Mouse (Mus musculus) CH12.LX (cell line): ENCODE measurements around the gene Cbx6. TPM values are rescaled to one million over a fixed set of nuclear protein-coding genes. Genes with fewer than 3 reads are reported as not detected.

Experiments
- DNase-seq: peaks from one replicate; pipeline ENCODE4 v3.0.0-alpha.2; 2013; ENCODE audit errors: extremely low read depth
- H3K27ac ChIP-seq: 2 replicates; pipeline ENCODE4 v1.5.1; 2012; ENCODE audit warnings: low read depth, mild to moderate bottlenecking, control low read depth, moderate library complexity; ENCODE audit not compliant: insufficient read depth
- H3K27me3 ChIP-seq: replicated peaks from 2 replicates; pipeline ENCODE3; 2012; ENCODE audit warnings: inconsistent platforms
- H3K36me3 ChIP-seq, 2 experiments: replicated peaks in 1 of 2; 2 replicates each; pipeline versions ENCODE3 to v1.6.1; 2012; ENCODE audit warnings: inconsistent platforms in 1 of 2, low read length in 1 of 2, mild to moderate bottlenecking in 1 of 2, mixed read lengths in 1 of 2, moderate library complexity in 1 of 2; ENCODE audit not compliant: control insufficient read depth in 1 of 2, insufficient read depth in 1 of 2
- H3K4me1 ChIP-seq, 2 experiments: 2 replicates each; pipeline ENCODE4 v1.6.1; 2012; ENCODE audit warnings: inconsistent platforms in 1 of 2, moderate library complexity in 1 of 2; ENCODE audit not compliant: insufficient read depth in 2 of 2, control insufficient read depth in 1 of 2
- H3K4me2 ChIP-seq: 2 replicates; pipeline ENCODE4 v1.6.1; 2012; ENCODE audit warnings: low read depth, mild to moderate bottlenecking, control low read depth; ENCODE audit not compliant: poor library complexity, insufficient read depth, severe bottlenecking
- H3K4me3 ChIP-seq, 3 experiments: fragments of 150-350 bp in 1 of 3; sonication (generic) in 1 of 3; replicated peaks in 1 of 3; 2 replicates each; pipeline versions ENCODE3 to v1.5.1; 2011 to 2012; ENCODE audit warnings: low read depth in 2 of 3, low read length in 2 of 3, mild to moderate bottlenecking in 2 of 3, moderate library complexity in 2 of 3, control low read depth in 1 of 3, improper control_type of control experiment in 1 of 3, inconsistent platforms in 1 of 3, mixed read lengths in 1 of 3; ENCODE audit not compliant: poor library complexity in 1 of 3
- H3K79me2 ChIP-seq: replicated peaks from 2 replicates; pipeline ENCODE4 v1.6.1; 2012; ENCODE audit warnings: mild to moderate bottlenecking, moderate library complexity; ENCODE audit not compliant: control insufficient read depth, poor library complexity, insufficient read depth, severe bottlenecking; ENCODE audit errors: extremely low read depth
- H3K9ac ChIP-seq: 2 replicates; pipeline ENCODE4 v1.6.1; 2012; ENCODE audit warnings: low read depth, mild to moderate bottlenecking, control low read depth, moderate library complexity; ENCODE audit not compliant: insufficient read depth
- H3K9me3 ChIP-seq: replicated peaks from 2 replicates; pipeline ENCODE3; 2012; ENCODE audit warnings: low read length, inconsistent platforms, mixed read lengths
- BHLHE40 ChIP-seq: IDR thresholded peaks from 2 replicates; pipeline ENCODE4 v1.6.1; 2011; ENCODE audit warnings: mild to moderate bottlenecking, low read depth, low read length, improper control_type of control experiment
- CHD1 ChIP-seq: IDR thresholded peaks from 2 replicates; pipeline ENCODE4 v1.6.1; 2012; ENCODE audit warnings: low read depth, low read length, improper control_type of control experiment, inconsistent platforms
- CTCF ChIP-seq, 2 experiments: IDR thresholded peaks in 1 of 2; conservative IDR thresholded peaks in 1 of 2; 2 replicates each; pipeline ENCODE4 v1.5.1; 2011 to 2012; ENCODE audit warnings: low read depth in 2 of 2, low read length in 2 of 2, improper control_type of control experiment in 1 of 2, inconsistent platforms in 1 of 2, mild to moderate bottlenecking in 1 of 2, moderate library complexity in 1 of 2
- IRF4 ChIP-seq: IDR thresholded peaks from 2 replicates; pipeline ENCODE4 v1.6.1; 2014; ENCODE audit warnings: low read depth, mild to moderate bottlenecking, inconsistent platforms, low read length, improper control_type of control experiment
- KAT2A ChIP-seq: IDR thresholded peaks from 2 replicates; pipeline ENCODE4 v1.6.1; 2012; ENCODE audit warnings: low read length, improper control_type of control experiment, inconsistent platforms; ENCODE audit not compliant: insufficient replicate concordance
- MAFK ChIP-seq: IDR thresholded peaks from 2 replicates; pipeline ENCODE4 v1.6.1; 2011; ENCODE audit warnings: low read length, improper control_type of control experiment; ENCODE audit not compliant: insufficient replicate concordance
- MAX ChIP-seq: IDR thresholded peaks from 2 replicates; pipeline ENCODE4 v1.6.1; 2011; ENCODE audit warnings: low read length, improper control_type of control experiment
- MAZ ChIP-seq: IDR thresholded peaks from 2 replicates; pipeline ENCODE4 v1.6.1; 2012; ENCODE audit warnings: low read depth, mild to moderate bottlenecking, inconsistent platforms, low read length, improper control_type of control experiment, moderate library complexity
- MEF2A ChIP-seq: IDR thresholded peaks from 2 replicates; pipeline ENCODE4 v1.6.1; 2014; ENCODE audit warnings: low read depth, mild to moderate bottlenecking, inconsistent platforms, low read length, improper control_type of control experiment, borderline replicate concordance
- MYC ChIP-seq: IDR thresholded peaks from 2 replicates; pipeline ENCODE4 v1.6.1; 2011; ENCODE audit warnings: low read depth, mild to moderate bottlenecking, improper control_type of control experiment, low read length
- NRF1 ChIP-seq: IDR thresholded peaks from 2 replicates; pipeline ENCODE4 v1.6.1; 2014; ENCODE audit warnings: low read depth, mild to moderate bottlenecking, inconsistent platforms, low read length, improper control_type of control experiment, moderate library complexity
- POLR2A ChIP-seq: IDR thresholded peaks from 2 replicates; pipeline ENCODE4 v1.6.1; 2011; ENCODE audit warnings: low read depth, mild to moderate bottlenecking, improper control_type of control experiment, low read length
- SIN3A ChIP-seq: IDR thresholded peaks from 2 replicates; pipeline ENCODE4 v1.6.1; 2012; ENCODE audit warnings: low read length, improper control_type of control experiment, inconsistent platforms
- SMC3 ChIP-seq: IDR thresholded peaks from 2 replicates; pipeline ENCODE4 v1.6.1; 2011; ENCODE audit warnings: low read depth, low read length, improper control_type of control experiment
- TBP ChIP-seq: conservative IDR thresholded peaks from 2 replicates; pipeline ENCODE4 v1.6.1; 2011; ENCODE audit warnings: low read depth, low read length, improper control_type of control experiment
- TCF12 ChIP-seq: IDR thresholded peaks from 2 replicates; pipeline ENCODE4 v1.6.1; 2014; ENCODE audit warnings: low read depth, mild to moderate bottlenecking, inconsistent platforms, low read length, improper control_type of control experiment
- dilution Hi-C: fragments of 300-500 bp; cut with MboI; formaldehyde crosslinking; loops from 2 replicates; pipeline ENCODE4 v1.14.3; 2020; ENCODE audit warnings: low sequenced_read_pairs; ENCODE audit not compliant: extremely low pct_unique_long_range_greater_than_20kb, extremely low pct_ligation_motif_present
- in situ Hi-C: fragments of 300-500 bp; cut with MboI; formaldehyde crosslinking; loops from 3 replicates; pipeline ENCODE4 v1.14.3; 2019; ENCODE audit warnings: low sequenced_read_pairs, low pct_ligation_motif_present, low pct_unique_long_range_greater_than_20kb, mixed read lengths
- polyA plus RNA-seq: library from polyadenylated mRNA; unstranded; fragments of >175 nt; gene quantifications from 2 replicates; pipeline ENCODE4 v1.2.1, GENCODE M21; 2012; ENCODE audit warnings: low read depth; ENCODE audit not compliant: insufficient read length
- total RNA-seq, 2 experiments: library from RNA; depleted of rRNA; stranded (reverse); fragments of 300-350 nt in 1 of 2; fragments of >200 nt in 1 of 2; gene quantifications; 2 replicates each; pipeline ENCODE4 v1.2.3; 2012 to 2014

Cbx6 gene
- total and polyA plus RNA-seq, 3 experiments, result 11.1 to 40.7 (median 29.9) TPM

DNA sequence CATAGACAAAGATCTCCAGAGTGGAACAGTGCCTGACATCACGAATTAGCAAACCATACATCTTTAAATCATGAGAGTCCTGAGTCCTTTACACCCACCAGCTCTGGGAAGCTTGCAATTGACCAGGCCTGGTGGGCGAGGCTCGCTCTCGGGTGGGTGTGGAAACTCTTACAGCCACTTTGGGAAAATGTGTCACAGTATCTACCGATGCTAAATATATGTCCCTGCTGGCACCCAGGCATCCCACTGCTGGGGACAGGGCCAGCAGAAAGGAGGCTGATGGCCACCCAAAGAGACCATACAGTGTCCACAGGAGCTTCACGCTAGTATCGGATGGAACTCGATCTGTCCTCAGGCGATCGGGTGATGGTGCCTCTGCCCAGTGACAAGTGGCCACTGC lies 35.9 kb downstream of the Cbx6 start:
- Histone ChIP-seq H3K9me3 (peaks cover 3% of the 10 kb centered on the region), H3K27me3 (peaks cover 85% of the 10 kb centered on the region), H3K79me2 (no peaks in the 10 kb centered on the region), H3K36me3 (no peaks in the 10 kb centered on the region), H3K4me3 (no peak overlapping the region), H3K27ac (no peak overlapping the region), H3K4me1 (0 out of 4 replicates have a peak, but pooled peaks cover 0 to under 1% of the 10 kb centered on the region in 2 experiments), H3K4me2 (no peak overlapping the region), H3K9ac (no peak overlapping the region)
- in situ Hi-C loops (no loop called here), dilution Hi-C loops (no loop called here)
- DNase-seq, result no peak
- TF ChIP-seq KAT2A, result no peak
- TF ChIP-seq MAX, result no peak
- no peak for TF ChIP-seq TCF12
- no peak for TF ChIP-seq TBP
- no peak for TF ChIP-seq SIN3A

DNA sequence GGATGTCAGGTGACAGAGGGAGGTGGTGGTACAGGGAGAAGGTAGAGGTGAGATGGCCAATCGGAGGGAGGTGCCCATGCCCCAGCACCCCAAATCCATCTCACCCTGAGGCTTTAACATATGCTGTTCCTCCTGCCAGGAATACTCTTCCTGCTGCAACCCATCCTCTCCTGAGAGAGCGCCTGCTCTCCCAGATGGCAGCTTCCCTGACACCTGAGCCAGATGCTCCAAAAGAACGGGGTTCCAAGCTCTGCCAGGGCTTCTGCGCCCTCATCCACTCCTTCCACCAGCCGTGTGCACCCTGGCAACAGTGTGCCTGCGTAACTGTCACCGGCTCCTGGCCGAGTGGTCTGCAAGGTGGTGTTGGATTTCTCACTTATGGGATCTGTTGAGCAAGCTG lies 36.8 kb downstream of the Cbx6 start:
- no peaks in the 10 kb centered on the region for H3K36me3 ChIP-seq
- in situ Hi-C loops, result no loop called here
- H3K4me1 ChIP-seq, result peaks cover 0 to 3% of the 10 kb centered on the region in 2 experiments; a peak in 1 of 4 replicates
- no peak overlapping the region for H3K4me2 ChIP-seq
- H3K9ac ChIP-seq, result no peak overlapping the region
- H3K79me2 ChIP-seq, result no peaks in the 10 kb centered on the region
- no peak overlapping the region for H3K27ac ChIP-seq
- no peaks in the 10 kb centered on the region for H3K9me3 ChIP-seq
- no peak for TF ChIP-seq NRF1
- H3K27me3 ChIP-seq, result peaks cover 80% of the 10 kb centered on the region
- H3K4me3 ChIP-seq, result no peak overlapping the region
- dilution Hi-C loops, result no loop called here
- DNase-seq, result no peak

DNA sequence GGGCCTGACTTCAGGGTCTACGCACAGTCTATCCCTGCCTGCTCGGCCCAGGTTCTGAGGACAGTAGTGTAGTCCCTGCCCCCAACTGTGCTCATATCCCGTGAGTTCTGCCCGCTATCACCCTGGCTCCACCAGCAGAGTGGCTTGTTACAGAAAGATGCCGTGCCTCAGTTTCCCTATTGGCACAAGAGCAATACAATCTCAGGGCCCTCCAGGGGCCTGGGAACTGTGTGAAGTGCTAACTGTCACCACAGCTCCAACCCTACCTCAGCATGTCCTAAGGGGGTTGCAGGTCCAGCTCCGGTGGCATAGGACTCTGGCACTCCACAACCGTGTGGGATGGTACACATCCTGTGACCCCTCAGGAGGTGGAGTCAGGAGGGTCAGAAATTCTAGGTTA lies 37.4 kb downstream of the Cbx6 start:
- dilution Hi-C loops (no loop called here), in situ Hi-C loops (no loop called here)
- no peak overlapping the region for H3K27ac ChIP-seq
- TF ChIP-seq SMC3, result no peak
- TF ChIP-seq MAZ, result no peak
- TF ChIP-seq MAFK, result no peak
- no peak for TF ChIP-seq MAX
- no peak for TF ChIP-seq BHLHE40
- TF ChIP-seq POLR2A, result no peak
- TF ChIP-seq MEF2A, result no peak
- no peak for TF ChIP-seq CHD1
- TF ChIP-seq CTCF (conservative IDR thresholded peaks at IDR 0.05 in 1 of 2, IDR thresholded peaks at IDR 0.05 in 1 of 2; ENCODE audit: low read depth in 2 of 2, low read length in 2 of 2), result no peak
- no peak for TF ChIP-seq MYC
- no peak for TF ChIP-seq IRF4
- no peaks in the 10 kb centered on the region for H3K9me3 ChIP-seq
- no peak overlapping the region for H3K4me2 ChIP-seq
- no peak for DNase-seq
- H3K9ac ChIP-seq, result no peak overlapping the region
- no peak overlapping the region for H3K4me3 ChIP-seq
- peaks cover 0 to 3% of the 10 kb centered on the region in 2 experiments; a peak in 1 of 4 replicates for H3K4me1 ChIP-seq
- H3K79me2 ChIP-seq, result no peaks in the 10 kb centered on the region
- H3K27me3 ChIP-seq, result peaks cover 75% of the 10 kb centered on the region
- H3K36me3 ChIP-seq, result no peaks in the 10 kb centered on the region
